Mouse (Mus musculus) spleen, adult 2 months (tissue): ENCODE data around the gene Crym.

Source experiments
- CTCF ChIP-seq: fragments of 200-500 bp; IDR thresholded peaks from 2 replicates; pipeline ENCODE4 v1.5.1; 2011; ENCODE audit warnings: mild to moderate bottlenecking, inconsistent platforms; ENCODE audit not compliant: insufficient read depth, insufficient read length, insufficient replicate concordance; ENCODE audit errors: extremely low read depth
- POLR2A ChIP-seq: fragments of 200-500 bp; IDR thresholded peaks from 2 replicates; pipeline ENCODE4 v1.6.1; 2011; ENCODE audit warnings: low read depth, low read length, inconsistent platforms

- TF ChIP-seq CTCF: no peak
- TF ChIP-seq POLR2A: no peak
Observed at GRCm38 (mm10) chr7:120192207-120192606, 9.7 kb downstream of the Crym start.
